Mouse (Mus musculus) testis, postnatal 10 days (tissue): ENCODE data around the gene Apol8.

Experiments used
- DNase-seq: peaks from one replicate; pipeline ENCODE4 v3.0.0; 2021; ENCODE audit warnings: low spot score

Gene Apol8

GRCm38 (mm10) chr15:77756848-77757247 is at the start of gene Apol8:
Apol8 (minus strand) TSS chr15:77757003.
- no peak for DNase-seq

GRCm38 (mm10) chr15:77805657-77806056 is 48.9 kb upstream of the Apol8 start:
- no peak for DNase-seq

GRCm38 (mm10) chr15:77804949-77805348 is 48.1 kb upstream of the Apol8 start:
- no peak for DNase-seq

- DNase-seq = no peak
Observed at GRCm38 (mm10) chr15:77804460-77804859, 47.7 kb upstream of the Apol8 start.

GRCm38 (mm10) chr15:77803747-77804146 is 46.9 kb upstream of the Apol8 start:
- no peak for DNase-seq

- DNase-seq = no peak
Observed at GRCm38 (mm10) chr15:77802992-77803391, 46.2 kb upstream of the Apol8 start.

GRCm38 (mm10) chr15:77801188-77801587 is 44.4 kb upstream of the Apol8 start:
- no peak for DNase-seq

- DNase-seq = no peak
Observed at GRCm38 (mm10) chr15:77800511-77800910, 43.7 kb upstream of the Apol8 start.

- DNase-seq = no peak
Observed at GRCm38 (mm10) chr15:77799491-77800474, 43.0 kb upstream of the Apol8 start.

- DNase-seq = no peak
Observed at GRCm38 (mm10) chr15:77798664-77799490, 42.1 kb upstream of the Apol8 start.

- no peak for DNase-seq
Observed at GRCm38 (mm10) chr15:77797609-77798411, 41.0 kb upstream of the Apol8 start.

- no peak for DNase-seq
Observed at GRCm38 (mm10) chr15:77796409-77797035, 39.7 kb upstream of the Apol8 start.

- DNase-seq = no peak
Observed at GRCm38 (mm10) chr15:77794908-77795356, 38.1 kb upstream of the Apol8 start.

GRCm38 (mm10) chr15:77794138-77794907 is 37.5 kb upstream of the Apol8 start:
- DNase-seq = no peak

GRCm38 (mm10) chr15:77793554-77793953 is 36.8 kb upstream of the Apol8 start:
- DNase-seq = no peak

GRCm38 (mm10) chr15:77793094-77793493 is 36.3 kb upstream of the Apol8 start:
- no peak for DNase-seq

- no peak for DNase-seq
Observed at GRCm38 (mm10) chr15:77792056-77792455, 35.3 kb upstream of the Apol8 start.

- no peak for DNase-seq
Observed at GRCm38 (mm10) chr15:77790656-77791405, 34.0 kb upstream of the Apol8 start.

- DNase-seq = no peak
Observed at GRCm38 (mm10) chr15:77789186-77789585, 32.4 kb upstream of the Apol8 start.

- no peak for DNase-seq
Observed at GRCm38 (mm10) chr15:77788356-77788755, 31.6 kb upstream of the Apol8 start.
